Mouse (Mus musculus): ENCODE measurements around the gene Cphx2. TPM values are rescaled to one million over a fixed set of nuclear protein-coding genes. Genes with fewer than 3 reads are reported as not detected.

Cphx2 gene
- not detected in 2 replicates for polyA plus RNA-seq (2015; fragmentation: Nextera tagmentation; extraction: Ambion mirVana)

GRCm38 (mm10) chr14:26081216-26081615, at the start of gene Cphx2:
Cphx2 (plus strand) TSS chr14:26081516.

GRCm38 (mm10) chr14:26042611-26043010, 38.7 kb upstream of the Cphx2 start, which contains the start of gene Gm9780:
Gm9780 (minus strand) TSS chr14:26042711.

GRCm38 (mm10) chr14:26067325-26067633, 14.0 kb upstream of the Cphx2 start, which contains the start of gene Tmem254c:
Tmem254c (minus strand) TSS chr14:26067355.

GRCm38 (mm10) chr14:26081997-26082396, 681 bp downstream of the Cphx2 start, which contains the start of gene Cphx3:
Cphx3 (plus strand) TSS chr14:26082297.

GRCm38 (mm10) chr14:26118150-26118549, 36.8 kb downstream of the Cphx2 start, which contains the start of gene Duxbl2:
Duxbl2 (plus strand) TSS chr14:26118349.

Other genes starting within 250 kb of the Cphx2 start
- 85.0 and 87.0 TPM in 2 replicates for gene Anxa11, start 239.4 kb upstream of the Cphx2 start, polyA plus RNA-seq (2015; fragmentation: Nextera tagmentation; extraction: Ambion mirVana)
- 2.8 and 3.4 TPM in 2 replicates for gene Plac9a, start 178.4 kb upstream of the Cphx2 start, polyA plus RNA-seq (2015; fragmentation: Nextera tagmentation; extraction: Ambion mirVana)
- 1.3 and 1.6 TPM in 2 replicates for gene Tmem254a, start 153.8 kb upstream of the Cphx2 start, polyA plus RNA-seq (2015; fragmentation: Nextera tagmentation; extraction: Ambion mirVana)
- gene Cphx1, start 143.2 kb upstream of the Cphx2 start, polyA plus RNA-seq (2015; fragmentation: Nextera tagmentation; extraction: Ambion mirVana): 0.15 TPM in 1 of 2 replicates, not detected in the other
- 0.69 and 1.1 TPM in 2 replicates for gene Duxbl1, start 102.9 kb upstream of the Cphx2 start, polyA plus RNA-seq (2015; fragmentation: Nextera tagmentation; extraction: Ambion mirVana)
- gene Gm9780, start 38.8 kb upstream of the Cphx2 start, polyA plus RNA-seq (2015; fragmentation: Nextera tagmentation; extraction: Ambion mirVana): 85.2 and 92.5 TPM in 2 replicates
- 20.6 and 23.9 TPM in 2 replicates for gene Tmem254c, start 14.2 kb upstream of the Cphx2 start, polyA plus RNA-seq (2015; fragmentation: Nextera tagmentation; extraction: Ambion mirVana)
- gene Cphx3, start 781 bp downstream of the Cphx2 start, polyA plus RNA-seq (2015; fragmentation: Nextera tagmentation; extraction: Ambion mirVana): not detected in 2 replicates
- gene Duxbl2, start 36.8 kb downstream of the Cphx2 start, polyA plus RNA-seq (2015; fragmentation: Nextera tagmentation; extraction: Ambion mirVana): 0.94 TPM in 1 of 2 replicates, not detected in the other
- gene Plac9b, start 101.0 kb downstream of the Cphx2 start, polyA plus RNA-seq (2015; fragmentation: Nextera tagmentation; extraction: Ambion mirVana): 81.8 and 114 TPM in 2 replicates
- gene Tmem254b, start 125.5 kb downstream of the Cphx2 start, polyA plus RNA-seq (2015; fragmentation: Nextera tagmentation; extraction: Ambion mirVana): 12.2 and 17.6 TPM in 2 replicates
- 1.4 and 1.9 TPM in 2 replicates for gene Duxbl3, start 176.4 kb downstream of the Cphx2 start, polyA plus RNA-seq (2015; fragmentation: Nextera tagmentation; extraction: Ambion mirVana)